ENCODE assay signal across 13 mouse cellular contexts in genomic region chr5:98706597-98706996, GRCm38 (mm10).
DNase-seq lines count a peak whose midpoint lies in the region; ATAC-seq and TF ChIP-seq lines count a peak whose summit lies in the region.
"Had no signal": no experiment of that assay in that cellular context is flagged by ENCODE, and none has a peak within 500 bp of the region (broad histone marks: within the 10 kb centered on the region; RNA-seq: fewer than 3 reads in every experiment).

No protein-coding gene starts in this region.

- CTCF ChIA-PET in Patski (lab: Charles Lee) = interaction anchor here (0.9 kb wide), 1 partner anchor 13 kb away, joined by 3 read pairs; no protein-coding TSS in a partner anchor

- H3K36me3 ChIP-seq in hindbrain, embryonic 11.5 days (ENCODE audit: control insufficient read depth, insufficient read depth, low read length) = no peaks in the 10 kb centered on the region
- H3K36me3 ChIP-seq in hindbrain, embryonic 12.5 days = no peaks in the 10 kb centered on the region
- no peaks in the 10 kb centered on the region for H3K36me3 ChIP-seq in liver, embryonic 14.5 days (replicated peaks; ENCODE audit: control insufficient read depth, insufficient read depth, low read depth)
- H3K36me3 ChIP-seq in CH12.LX (replicated peaks in 1 of 2; ENCODE audit: control insufficient read depth in 1 of 2, insufficient read depth in 1 of 2, low read length in 1 of 2) = no peaks in the 10 kb centered on the region
- H3K36me3 ChIP-seq: embryonic facial prominence, embryonic 12.5 days; forebrain, embryonic 12.5 days; hindbrain, embryonic 15.5 days had no signal

- ATAC-seq in hindbrain, embryonic 11.5 days (ENCODE audit: low FRiP score) = no peak
- no peak for ATAC-seq in hindbrain, embryonic 12.5 days (ENCODE audit: low FRiP score)
- ATAC-seq in liver, embryonic 14.5 days (ENCODE audit: insufficient read depth) = no peak
- ATAC-seq in Patski = no peak

- peak; percentile 9 for TF ChIP-seq RAD21 in CH12.LX (IDR thresholded peaks at IDR 0.05; ENCODE audit: low read depth, low read length)

- H3K27me3 ChIP-seq in hindbrain, embryonic 11.5 days (ENCODE audit: control insufficient read depth, insufficient read depth, low read length) = no peaks in the 10 kb centered on the region
- no peaks in the 10 kb centered on the region for H3K27me3 ChIP-seq in hindbrain, embryonic 12.5 days
- H3K27me3 ChIP-seq in liver, embryonic 14.5 days (ENCODE audit: control insufficient read depth, insufficient read depth, low read length) = no peaks in the 10 kb centered on the region
- H3K27me3 ChIP-seq in CH12.LX (replicated peaks) (no peaks in the 10 kb centered on the region), Patski (no peaks in the 10 kb centered on the region)
- H3K27me3 ChIP-seq: embryonic facial prominence, embryonic 12.5 days; forebrain, embryonic 12.5 days; hindbrain, embryonic 15.5 days had no signal

- TF ChIP-seq POLR2A in CH12.LX (IDR thresholded peaks at IDR 0.05; ENCODE audit: low read depth, low read length) = no peak

- no peaks in the 10 kb centered on the region for H3K4me1 ChIP-seq in hindbrain, embryonic 11.5 days (replicated peaks; ENCODE audit: control insufficient read depth, insufficient read depth, low read length)
- peaks cover 3% of the 10 kb centered on the region; the same call in 1 of the 2 replicates for H3K4me1 ChIP-seq in hindbrain, embryonic 12.5 days
- no peaks in the 10 kb centered on the region for H3K4me1 ChIP-seq in liver, embryonic 14.5 days (replicated peaks; ENCODE audit: control insufficient read depth in 2 of 2, insufficient read depth in 2 of 2, low read length in 1 of 2)
- H3K4me1 ChIP-seq in CH12.LX (ENCODE audit: control insufficient read depth in 1 of 2, insufficient read depth in 2 of 2) = peaks cover 0 to 10% of the 10 kb centered on the region in 2 experiments; a peak in 2 of 4 replicates
- H3K4me1 ChIP-seq: hindbrain, embryonic 15.5 days had no signal

- in situ Hi-C loops in CH12.LX (cut with MboI; ENCODE audit: low pct_ligation_motif_present, low pct_unique_long_range_greater_than_20kb, low sequenced_read_pairs) (no loop called here), Patski (cut with MboI; ENCODE audit: low pct_unique_long_range_greater_than_20kb) (no loop called here)

- H3K4me3 ChIP-seq in hindbrain, embryonic 11.5 days (ENCODE audit: low read depth, low read length) = no peak overlapping the region
- no peak overlapping the region for H3K4me3 ChIP-seq in hindbrain, embryonic 12.5 days
- no peak overlapping the region for H3K4me3 ChIP-seq in liver, embryonic 14.5 days (ENCODE audit: insufficient read depth in 1 of 2, low read depth in 2 of 2, low read length in 2 of 2)
- no peak overlapping the region for H3K4me3 ChIP-seq in CH12.LX (replicated peaks in 1 of 3; ENCODE audit: low read depth in 2 of 3, low read length in 2 of 3, poor library complexity in 1 of 3)
- H3K4me3 ChIP-seq: embryonic facial prominence, embryonic 12.5 days; forebrain, embryonic 12.5 days; hindbrain, embryonic 15.5 days had no signal

- TF ChIP-seq EP300 in liver, embryonic 14.5 days (IDR thresholded peaks at IDR 0.05; ENCODE audit: low read depth) = no peak
- no peak for TF ChIP-seq EP300 in CH12.LX (IDR thresholded peaks at IDR 0.05; ENCODE audit: low read length)

- no peak overlapping the region for H3K27ac ChIP-seq in hindbrain, embryonic 11.5 days (ENCODE audit: low read depth, low read length)
- H3K27ac ChIP-seq in hindbrain, embryonic 12.5 days = no peak overlapping the region
- no peak overlapping the region for H3K27ac ChIP-seq in liver, embryonic 14.5 days
- H3K27ac ChIP-seq in CH12.LX (ENCODE audit: insufficient read depth, low read depth) = no peak overlapping the region
- H3K27ac ChIP-seq: embryonic facial prominence, embryonic 12.5 days; forebrain, embryonic 12.5 days; hindbrain, embryonic 15.5 days had no signal

- TF ChIP-seq CTCF in liver, embryonic 14.5 days (IDR thresholded peaks at IDR 0.05; ENCODE audit: low read depth) = peak; percentile 49
- TF ChIP-seq CTCF in CH12.LX (conservative IDR thresholded peaks at IDR 0.05 in 1 of 2, IDR thresholded peaks at IDR 0.05 in 1 of 2; ENCODE audit: low read depth in 2 of 2, low read length in 2 of 2) (peak; percentile 39 to 45), Patski (IDR thresholded peaks at IDR 0.05) (peak; percentile 48)

- DNase-seq in hindbrain, embryonic 11.5 days (ENCODE audit: low spot score) = peak; percentile 17
- DNase-seq in liver, embryonic 14.5 days (ENCODE audit: low read depth in 3 of 3, low spot score in 3 of 3) = no peak
- DNase-seq in liver (no peak), CH12.LX (ENCODE audit: extremely low read depth) (peak; percentile 19), Patski (ENCODE audit: low read depth, low spot score) (no peak)
- no peak for DNase-seq in adrenal gland, postnatal 10 days
- DNase-seq in right cerebral cortex, adult 2 months (ENCODE audit: low spot score in 2 of 2) = no peak
- DNase-seq: gastrocnemius, postnatal 14 days; spleen, adult 18-20 months had no signal

- no peak overlapping the region for H3K9ac ChIP-seq in hindbrain, embryonic 11.5 days (ENCODE audit: low read depth, low read length)
- H3K9ac ChIP-seq in hindbrain, embryonic 12.5 days = no peak overlapping the region
- no peak overlapping the region for H3K9ac ChIP-seq in liver, embryonic 14.5 days (replicated peaks)
- no peak overlapping the region for H3K9ac ChIP-seq in CH12.LX (ENCODE audit: insufficient read depth, low read depth)
- H3K9ac ChIP-seq: embryonic facial prominence, embryonic 12.5 days; forebrain, embryonic 12.5 days; hindbrain, embryonic 15.5 days had no signal

- no peak overlapping the region for H3K4me2 ChIP-seq in hindbrain, embryonic 11.5 days (replicated peaks; ENCODE audit: low read depth, low read length)
- no peak overlapping the region for H3K4me2 ChIP-seq in hindbrain, embryonic 12.5 days (replicated peaks)
- H3K4me2 ChIP-seq in liver, embryonic 14.5 days (ENCODE audit: low read depth) = no peak overlapping the region
- no peak overlapping the region for H3K4me2 ChIP-seq in CH12.LX (ENCODE audit: insufficient read depth, low read depth, poor library complexity, severe bottlenecking)
- H3K4me2 ChIP-seq: embryonic facial prominence, embryonic 12.5 days; forebrain, embryonic 12.5 days; hindbrain, embryonic 15.5 days had no signal

- 76% methylated on average over 4 of the region's 4 CpGs for WGBS in hindbrain, embryonic 11.5 days
- WGBS in hindbrain, embryonic 12.5 days = 71% methylated on average over 4 of the region's 4 CpGs
- 50% methylated on average over 4 of the region's 4 CpGs for WGBS in liver, embryonic 14.5 days (ENCODE audit: insufficient replicate concordance)

- no peaks in the 10 kb centered on the region for H3K9me3 ChIP-seq in hindbrain, embryonic 11.5 days (ENCODE audit: control insufficient read depth, low read length)
- H3K9me3 ChIP-seq in hindbrain, embryonic 12.5 days (replicated peaks) = no peaks in the 10 kb centered on the region
- no peaks in the 10 kb centered on the region for H3K9me3 ChIP-seq in liver, embryonic 14.5 days (ENCODE audit: control insufficient read depth, low read length)
- no peaks in the 10 kb centered on the region for H3K9me3 ChIP-seq in CH12.LX (replicated peaks; ENCODE audit: low read length)
- H3K9me3 ChIP-seq: embryonic facial prominence, embryonic 12.5 days; forebrain, embryonic 12.5 days; hindbrain, embryonic 15.5 days had no signal

- POLR2A ChIA-PET in Patski (lab: Charles Lee) = no interaction called here

- dilution Hi-C loops in CH12.LX (cut with MboI; ENCODE audit: extremely low pct_ligation_motif_present, extremely low pct_unique_long_range_greater_than_20kb, low sequenced_read_pairs) = no loop called here

- H3K79me2 ChIP-seq in CH12.LX (replicated peaks; ENCODE audit: control insufficient read depth, extremely low read depth, insufficient read depth, poor library complexity, severe bottlenecking) = no peaks in the 10 kb centered on the region

TF ChIP-seq in CH12.LX, 34 proteins besides CTCF, POLR2A, EP300 and RAD21:
- TF ChIP-seq ZNF384 (IDR thresholded peaks at IDR 0.05; ENCODE audit: low read depth, low read length) (0 out of 2 replicates have a peak, but pooled peaks have one; percentile 27), SMC3 (IDR thresholded peaks at IDR 0.05; ENCODE audit: low read depth, low read length) (peak; percentile 35; the same call in 1 of the 2 replicates), USF2 (conservative IDR thresholded peaks at IDR 0.05; ENCODE audit: low read depth, low read length) (no peak)

Comparison
In these comparisons a context has a peak if more than half of its experiments do, and no peak if none do; other contexts are left out.
1. DNase-seq: peak in hindbrain, embryonic 11.5 days (single experiment) and CH12.LX (single experiment); none in liver, embryonic 14.5 days (0 of 3), liver (single experiment), Patski (single experiment), adrenal gland, postnatal 10 days (single experiment) and right cerebral cortex, adult 2 months (0 of 2).
2. Peak in every context shown above with its lines, with median percentiles within 50 percentile points of each other: CTCF ChIP-seq.